Mouse (Mus musculus): Measurements from ENCODE around the gene Olfr368.

The Olfr368 gene

DNA sequence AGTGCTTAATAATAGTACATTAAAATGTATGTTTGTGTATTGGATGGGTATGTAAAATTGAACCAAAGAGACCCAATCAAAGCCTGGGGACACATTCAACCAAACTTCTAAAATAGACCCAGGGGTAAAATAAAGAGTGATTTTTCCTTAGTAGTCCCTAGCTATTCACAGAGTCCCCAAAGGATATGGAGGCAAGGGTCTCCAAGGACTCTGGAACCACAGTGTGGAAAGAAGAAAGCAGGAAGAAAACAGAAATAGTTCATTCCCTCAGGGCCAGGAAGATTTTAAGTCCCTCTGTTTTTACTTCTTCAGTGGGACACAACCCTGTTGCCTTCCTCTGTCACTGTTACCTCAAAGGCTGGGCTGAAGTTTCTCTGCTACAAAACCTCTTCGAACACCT, at the start of gene Olfr368:
Gene Olfr368, plus strand, starts transcription at position 301 of the 400 bp plus-strand sequence.
- no peak for DNase-seq (ENCODE audit: low read depth)

DNA sequence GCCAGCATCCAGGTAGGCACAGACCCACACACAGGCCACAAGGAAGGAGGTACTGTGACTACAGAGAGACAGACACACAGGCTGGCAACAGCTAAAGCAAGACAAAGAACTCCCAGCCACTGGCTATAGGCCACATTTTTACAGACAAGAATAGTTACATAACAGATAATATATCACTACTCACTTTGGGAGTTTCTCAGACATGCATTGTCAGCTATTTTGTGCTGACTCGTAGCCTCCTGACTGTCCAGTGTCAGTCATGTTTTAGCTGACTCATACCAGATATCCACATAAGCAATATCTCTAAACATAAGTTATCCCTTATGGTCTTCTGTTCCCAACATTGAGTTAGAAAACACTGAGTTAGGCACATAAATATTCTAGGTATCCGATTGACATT, 7.0 kb downstream of the Olfr368 start:
- no peak for DNase-seq (ENCODE audit: low read depth)

DNA sequence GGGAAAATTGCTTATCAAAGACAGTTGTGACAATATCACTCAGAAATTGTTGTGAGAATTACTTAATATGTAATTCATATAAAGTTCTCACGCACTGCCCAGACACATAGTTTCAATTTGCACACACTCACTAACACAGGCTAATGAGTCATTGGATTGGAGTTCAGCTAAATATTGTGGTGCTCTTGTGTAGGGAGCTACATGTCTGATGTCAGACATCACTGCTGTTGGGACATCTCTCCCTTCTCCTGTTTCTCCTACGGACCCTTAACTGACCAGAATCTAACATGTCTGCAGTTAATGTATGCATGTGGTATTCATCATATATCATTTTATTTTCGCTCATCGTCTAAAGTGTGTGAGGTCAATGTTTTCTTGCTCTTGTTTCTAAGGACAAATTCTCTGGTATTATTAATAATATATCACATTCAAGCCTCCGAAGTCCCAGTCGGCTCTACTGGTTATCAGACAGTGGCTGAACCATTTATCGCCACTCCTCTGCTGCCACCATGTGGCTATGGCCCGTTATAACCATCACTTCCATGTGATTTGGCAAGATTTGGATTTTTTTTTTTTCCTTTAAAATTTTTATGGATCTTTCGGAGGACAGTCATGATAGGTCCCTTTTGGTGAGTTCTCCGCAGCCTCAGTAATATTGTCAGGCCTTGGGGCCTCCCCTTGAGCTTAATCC, 12.3 kb downstream of the Olfr368 start:
- DNase-seq (ENCODE audit: low read depth), result peak; percentile 8

DNA sequence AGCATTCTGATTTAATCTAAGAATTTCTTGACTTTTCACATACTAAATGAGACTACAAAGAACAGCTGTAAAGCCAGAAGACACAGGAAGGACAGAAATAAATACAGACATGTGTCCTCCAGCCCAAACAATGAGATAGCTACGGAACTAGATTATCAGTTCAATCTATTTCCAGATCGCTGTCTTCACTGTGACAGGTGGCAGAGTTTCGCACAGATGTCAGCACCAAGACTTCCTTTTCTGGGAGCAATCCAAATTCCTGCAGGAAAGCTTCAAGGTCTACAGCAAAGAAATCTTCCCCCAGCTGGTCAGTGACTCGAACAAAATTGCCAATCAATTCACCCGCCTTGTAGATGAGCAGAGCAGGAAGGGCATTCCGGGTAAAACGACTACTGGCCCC, 25.4 kb downstream of the Olfr368 start:
- DNase-seq (ENCODE audit: low read depth), result no peak

DNA sequence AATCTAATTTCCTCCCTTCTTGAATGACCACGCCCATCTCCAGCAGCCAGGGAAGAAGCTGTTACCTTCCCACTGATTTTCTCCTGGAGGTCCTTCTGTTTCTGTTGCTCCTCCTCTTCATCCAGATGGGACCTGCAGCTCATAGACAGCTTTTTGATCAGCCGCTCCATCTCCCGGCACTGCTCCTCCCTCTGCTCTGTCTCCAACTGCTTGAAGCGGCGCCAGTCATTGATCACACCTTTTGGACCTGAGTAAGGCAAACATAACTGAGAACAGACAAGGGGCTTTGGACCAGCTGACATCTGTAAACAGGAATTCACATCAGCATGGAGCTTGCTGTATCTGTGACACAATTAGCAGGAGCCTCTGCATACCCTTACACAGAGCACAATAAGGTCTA, 29.3 kb downstream of the Olfr368 start:
- no peak for DNase-seq (ENCODE audit: low read depth)

DNA sequence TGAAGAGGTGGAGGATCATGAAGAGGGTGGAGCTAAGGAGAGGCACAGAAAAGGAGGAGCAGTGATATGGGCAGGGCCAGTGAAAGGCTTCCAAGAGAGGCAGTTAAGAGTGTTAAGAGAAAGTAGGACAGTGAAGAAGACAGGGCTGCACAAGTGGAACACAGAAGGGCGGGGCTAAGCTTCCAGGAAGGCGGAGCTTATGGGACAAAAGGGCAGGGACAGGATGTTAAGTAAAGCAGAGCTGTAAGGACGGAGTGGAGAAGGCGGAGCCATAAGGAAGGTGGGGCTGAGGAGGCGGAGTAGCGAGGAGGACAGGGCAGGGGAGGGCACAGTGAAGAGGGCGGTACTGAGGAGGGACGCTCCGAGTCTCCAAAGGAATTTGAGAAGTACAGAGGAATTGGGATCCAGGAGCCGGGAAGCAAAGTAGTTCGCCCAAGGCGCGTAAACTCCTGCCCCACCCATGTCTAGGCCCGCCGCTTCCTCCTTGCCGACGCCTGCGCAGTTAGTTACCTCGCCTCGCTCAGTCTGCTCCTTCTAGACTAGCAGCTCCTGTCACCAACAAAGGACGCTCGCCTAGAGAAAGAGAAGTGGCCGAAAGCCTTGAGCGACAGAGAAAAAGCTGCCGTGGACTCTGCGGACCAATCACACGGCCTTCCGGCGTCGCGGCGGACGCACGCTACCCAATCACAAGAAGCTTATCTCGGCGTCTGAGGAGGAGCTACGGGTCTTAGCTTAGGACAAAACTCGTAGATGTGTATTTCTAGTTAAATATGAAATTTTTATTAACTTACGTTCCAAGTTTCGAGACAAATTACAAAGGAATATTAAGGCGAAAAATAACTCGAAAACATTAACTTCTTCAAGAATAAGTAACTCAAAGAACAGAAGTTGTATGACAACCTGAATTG, 32.6 kb downstream of the Olfr368 start, which contains the start of gene Pdcl:
Gene Pdcl, minus strand, starts transcription at position 700 of the 908 bp plus-strand sequence.
- DNase-seq (ENCODE audit: low read depth), result peak; percentile 99

DNA sequence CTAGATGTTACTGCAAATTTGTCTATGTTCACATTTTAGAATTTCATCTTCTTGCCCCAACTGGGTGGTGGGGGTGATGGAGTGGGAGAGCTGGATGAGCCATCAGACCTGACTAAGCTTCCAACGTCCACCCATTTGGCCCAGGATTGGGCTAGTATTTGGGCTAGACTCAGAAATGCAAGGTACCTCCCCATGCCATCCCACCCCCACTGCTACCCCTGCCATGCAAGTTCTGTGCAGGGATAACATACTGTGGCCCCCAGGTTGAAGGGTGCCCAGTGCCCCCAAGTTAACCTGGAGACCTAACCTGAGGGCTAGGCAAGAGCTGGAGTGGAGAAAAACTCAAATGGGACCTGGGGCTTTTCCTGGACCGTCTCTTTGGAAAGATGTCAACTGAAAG, 33.6 kb downstream of the Olfr368 start:
- DNase-seq (ENCODE audit: low read depth), result no peak

DNA sequence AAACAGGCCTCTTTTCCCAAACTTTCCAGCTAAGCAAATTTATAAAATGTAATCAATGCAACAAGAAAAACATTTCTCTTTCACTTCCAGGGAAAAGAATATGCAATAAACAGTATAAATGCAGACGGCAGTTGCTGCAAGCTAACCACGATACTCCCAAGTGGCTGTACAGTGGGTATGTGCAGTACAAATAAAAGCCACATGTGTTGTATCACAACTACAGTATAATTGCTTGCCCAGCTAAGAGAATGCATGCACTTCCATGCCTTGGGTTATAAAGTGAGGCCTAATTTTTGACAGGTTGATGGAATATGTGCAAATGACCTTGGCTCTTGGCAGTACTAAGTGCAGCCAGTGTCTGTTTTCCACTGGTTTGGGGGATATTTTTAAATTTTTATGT, 44.3 kb downstream of the Olfr368 start:
- no peak for DNase-seq (ENCODE audit: low read depth)

DNA sequence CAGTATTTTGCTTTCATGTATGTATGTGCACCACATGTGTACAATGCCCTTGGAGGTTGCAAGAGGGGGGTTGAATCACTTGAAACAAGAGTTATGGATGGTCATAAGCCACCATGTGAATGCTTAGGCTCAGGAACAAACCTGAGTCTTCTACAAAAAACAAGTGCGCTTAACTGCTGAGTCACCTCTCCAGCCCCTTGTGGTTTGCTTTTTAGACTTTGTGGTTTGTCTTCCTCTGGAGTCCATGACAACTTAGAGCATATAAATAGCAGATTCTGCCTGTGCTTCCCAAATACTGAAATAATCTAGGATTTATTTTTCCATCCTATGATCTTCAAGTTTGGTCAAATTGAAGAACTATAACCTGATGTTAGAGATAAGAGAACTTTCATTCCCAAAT, 49.7 kb downstream of the Olfr368 start:
- no peak for DNase-seq (ENCODE audit: low read depth)

DNA sequence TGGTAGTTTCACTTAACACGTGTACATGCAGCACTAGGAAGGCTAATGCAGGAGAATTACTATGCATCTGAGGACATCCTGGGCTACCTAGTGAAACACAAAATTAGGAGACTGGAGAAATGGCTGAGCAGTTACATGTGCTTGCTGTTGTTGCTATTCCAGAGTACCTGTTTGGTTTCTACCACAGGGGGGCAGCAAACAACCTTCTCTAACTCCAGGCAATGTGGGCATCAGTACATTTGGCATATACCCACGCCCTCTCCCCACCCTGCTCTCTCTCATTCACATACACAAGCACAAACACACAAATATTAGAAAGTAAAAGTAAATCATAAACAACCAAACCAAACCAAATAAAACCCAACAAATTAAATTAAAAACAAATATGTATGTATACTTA, 53.9 kb downstream of the Olfr368 start:
- DNase-seq (ENCODE audit: low read depth), result peak; percentile 65

Measured in c-Kit-positive CD71-positive TER-119-negative erythroid progenitor cells, embryonic 14.5 days (primary cell).